Mouse (Mus musculus): ENCODE results near the gene Ripk1. TPM values are rescaled to one million over a fixed set of nuclear protein-coding genes. Genes with fewer than 3 reads are reported as not detected.
A peak's percentile ranks its signal among the peaks of the same experiment; 100 is the strongest.

Gene Ripk1
- polyA plus RNA-seq, 1 experiment from 2014 or later = 20.6 TPM

DNA sequence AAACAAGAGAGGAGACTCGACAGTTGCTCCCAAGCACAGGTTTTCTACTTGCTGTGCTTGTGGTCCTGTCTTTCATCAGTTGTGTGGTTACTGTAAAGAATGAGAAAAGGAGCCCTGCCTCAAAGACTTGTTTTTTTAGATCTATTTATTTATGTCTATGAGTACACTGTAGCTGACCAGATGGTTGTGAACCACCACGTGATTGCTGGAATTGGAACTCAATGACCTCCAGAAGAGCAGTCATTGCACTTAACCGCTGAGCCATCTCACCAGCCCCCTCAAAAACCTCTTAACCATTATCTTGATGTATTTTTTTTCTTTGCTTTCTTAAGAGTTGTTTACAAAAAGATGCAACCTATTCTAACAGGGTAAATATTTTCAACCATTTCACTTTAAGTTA, 33.3 kb downstream of the Ripk1 start:
- no peak for ATAC-seq (ENCODE audit: low FRiP score, low TSS enrichment)
- H3K4me3 ChIP-seq (ENCODE audit: low read length) = no peak overlapping the region
- H3K4me1 ChIP-seq (ENCODE audit: control insufficient read depth, insufficient read depth, low read length) = peaks cover 4% of the 10 kb centered on the region; the same call in 1 of the 2 replicates
- H3K27me3 ChIP-seq (ENCODE audit: control insufficient read depth, insufficient read depth, low read length) = no peaks in the 10 kb centered on the region
- H3K36me3 ChIP-seq (ENCODE audit: control insufficient read depth, insufficient read depth, low read length) = peaks cover 31% of the 10 kb centered on the region
- 82% methylated on average over 3 of the region's 3 CpGs for WGBS
- no peak overlapping the region for H3K9ac ChIP-seq (ENCODE audit: low read depth, low read length)
- no peak overlapping the region for H3K27ac ChIP-seq (ENCODE audit: low read depth, low read length)
- H3K9me3 ChIP-seq (ENCODE audit: control insufficient read depth, low read length) = no peaks in the 10 kb centered on the region
- H3K4me2 ChIP-seq (replicated peaks; ENCODE audit: low read depth, low read length) = no peak overlapping the region

DNA sequence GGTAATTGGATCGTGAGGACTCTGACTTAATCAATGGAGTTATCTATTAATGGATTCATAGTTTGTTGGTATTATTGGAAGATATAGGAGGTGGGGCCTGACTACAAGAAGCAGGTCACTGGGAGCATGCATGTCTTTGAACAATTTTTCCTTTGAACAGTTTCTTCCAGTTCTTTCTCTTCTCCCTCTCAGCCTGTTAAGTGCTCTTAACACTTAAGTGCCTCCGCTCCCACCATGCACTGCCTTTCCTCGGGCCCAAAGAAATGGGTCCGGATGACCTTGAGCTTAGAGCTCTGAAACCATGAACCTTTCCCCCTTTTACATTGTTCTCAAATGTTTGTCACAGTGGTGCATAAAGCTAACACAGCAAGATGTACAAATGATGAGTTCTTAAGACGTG, 34.6 kb downstream of the Ripk1 start:
- H3K9me3 ChIP-seq (ENCODE audit: control insufficient read depth, low read length) = no peaks in the 10 kb centered on the region
- no peak for ATAC-seq (ENCODE audit: low FRiP score, low TSS enrichment)
- peaks cover 21% of the 10 kb centered on the region for H3K36me3 ChIP-seq (ENCODE audit: control insufficient read depth, insufficient read depth, low read length)
- no peak overlapping the region for H3K4me2 ChIP-seq (replicated peaks; ENCODE audit: low read depth, low read length)
- no peak overlapping the region for H3K9ac ChIP-seq (ENCODE audit: low read depth, low read length)
- H3K4me3 ChIP-seq (ENCODE audit: low read length) = no peak overlapping the region
- WGBS = 85% methylated on average over 5 of the region's 5 CpGs
- H3K4me1 ChIP-seq (ENCODE audit: control insufficient read depth, insufficient read depth, low read length) = peaks cover 4% of the 10 kb centered on the region; the same call in 1 of the 2 replicates
- no peaks in the 10 kb centered on the region for H3K27me3 ChIP-seq (ENCODE audit: control insufficient read depth, insufficient read depth, low read length)
- no peak overlapping the region for H3K27ac ChIP-seq (ENCODE audit: low read depth, low read length)

DNA sequence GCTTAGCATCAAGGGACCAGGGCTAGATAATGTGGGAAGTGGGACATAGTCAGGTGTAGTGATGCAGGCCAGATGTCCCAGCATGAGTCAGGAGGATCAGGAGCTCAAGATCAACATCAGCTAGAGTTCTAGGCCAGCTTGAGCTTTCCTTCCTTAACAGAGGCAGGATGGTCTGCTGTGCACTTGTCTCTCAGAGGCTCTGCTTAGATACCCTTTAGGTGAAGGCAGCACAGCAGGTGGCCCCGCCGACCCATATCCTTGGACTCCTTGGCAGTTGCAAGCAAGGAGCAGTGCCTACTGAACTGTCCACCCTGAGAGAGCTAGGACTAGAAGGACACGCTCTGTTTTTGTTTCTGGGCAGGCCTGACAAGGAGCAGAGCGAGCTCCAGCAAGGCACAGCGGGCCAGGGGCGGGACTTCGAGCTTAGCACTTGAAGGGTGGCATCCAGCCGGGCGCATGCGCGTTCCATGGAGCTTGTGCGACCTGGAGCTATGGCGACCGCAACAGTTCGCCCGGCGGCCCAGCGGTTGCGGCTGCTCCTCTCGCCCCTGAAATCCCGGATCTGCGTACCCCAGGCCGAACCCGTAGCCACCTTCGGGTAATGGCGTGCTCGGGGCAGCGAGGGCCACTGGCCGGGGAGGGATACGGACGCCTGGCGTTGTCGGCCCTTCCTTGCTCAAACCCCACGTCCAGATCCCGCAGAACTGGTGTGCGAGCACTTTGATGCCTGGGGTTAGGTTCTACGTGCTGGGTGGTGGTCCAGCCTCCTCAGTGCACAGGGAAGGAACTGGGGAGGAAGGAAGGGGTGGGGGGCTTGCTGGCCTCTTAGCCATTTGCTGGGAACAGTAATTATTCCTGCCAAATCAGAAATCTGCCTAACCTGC, 35.3 kb downstream of the Ripk1 start, which contains the start of gene Bphl:
Bphl (plus strand) TSS at position 426 of the 884 bp plus-strand sequence.
- H3K9me3 ChIP-seq (ENCODE audit: control insufficient read depth, low read length) = no peaks in the 10 kb centered on the region
- 1% methylated on average over 37 of the region's 37 CpGs for WGBS
- H3K27ac ChIP-seq (ENCODE audit: low read depth, low read length) = peak within 1 kb of the TSS; percentile 82
- H3K4me3 ChIP-seq (ENCODE audit: low read length) = peak within 1 kb of the TSS; percentile 74
- no peaks in the 10 kb centered on the region for H3K27me3 ChIP-seq (ENCODE audit: control insufficient read depth, insufficient read depth, low read length)
- peak within 1 kb of the TSS; percentile 74 for H3K4me2 ChIP-seq (replicated peaks; ENCODE audit: low read depth, low read length)
- peak; percentile 87 for ATAC-seq (ENCODE audit: low FRiP score, low TSS enrichment)
- peak within 1 kb of the TSS; percentile 86 for H3K9ac ChIP-seq (ENCODE audit: low read depth, low read length)
- peaks cover 19% of the 10 kb centered on the region for H3K36me3 ChIP-seq (ENCODE audit: control insufficient read depth, insufficient read depth, low read length)
- peaks cover 4% of the 10 kb centered on the region; the same call in 1 of the 2 replicates for H3K4me1 ChIP-seq (ENCODE audit: control insufficient read depth, insufficient read depth, low read length)

DNA sequence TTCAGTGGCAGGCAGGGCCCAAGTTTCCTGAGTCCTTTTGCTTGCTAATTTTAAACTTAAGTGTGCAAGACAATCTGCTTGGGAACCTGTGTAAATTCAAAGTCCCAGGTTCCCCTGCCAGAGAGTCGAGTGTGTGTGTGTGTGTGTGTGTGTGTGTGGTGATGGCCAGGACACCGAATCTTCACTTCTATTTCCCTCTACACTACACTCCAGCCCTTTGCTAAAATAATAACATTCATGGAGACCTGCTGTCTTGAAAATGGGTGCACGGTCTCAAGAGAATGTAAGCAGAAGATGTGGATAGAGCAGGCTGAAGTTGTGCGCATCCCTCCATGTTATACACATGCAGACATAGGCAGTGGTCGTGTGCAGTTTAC, 35.9 kb downstream of the Ripk1 start:
- Histone ChIP-seq H3K27me3 (ENCODE audit: control insufficient read depth, insufficient read depth, low read length) (no peaks in the 10 kb centered on the region), H3K9ac (ENCODE audit: low read depth, low read length) (peak overlapping the region; percentile 86), H3K4me2 (replicated peaks; ENCODE audit: low read depth, low read length) (peak overlapping the region; percentile 74), H3K4me1 (ENCODE audit: control insufficient read depth, insufficient read depth, low read length) (peaks cover 4% of the 10 kb centered on the region; the same call in 1 of the 2 replicates), H3K9me3 (ENCODE audit: control insufficient read depth, low read length) (no peaks in the 10 kb centered on the region), H3K36me3 (ENCODE audit: control insufficient read depth, insufficient read depth, low read length) (peaks cover 14% of the 10 kb centered on the region; the same call in 1 of the 2 replicates), H3K27ac (ENCODE audit: low read depth, low read length) (peak overlapping the region; percentile 82), H3K4me3 (ENCODE audit: low read length) (peak overlapping the region; percentile 74)
- WGBS = 43% methylated on average over 5 of the region's 5 CpGs
- no peak for ATAC-seq (ENCODE audit: low FRiP score, low TSS enrichment)

DNA sequence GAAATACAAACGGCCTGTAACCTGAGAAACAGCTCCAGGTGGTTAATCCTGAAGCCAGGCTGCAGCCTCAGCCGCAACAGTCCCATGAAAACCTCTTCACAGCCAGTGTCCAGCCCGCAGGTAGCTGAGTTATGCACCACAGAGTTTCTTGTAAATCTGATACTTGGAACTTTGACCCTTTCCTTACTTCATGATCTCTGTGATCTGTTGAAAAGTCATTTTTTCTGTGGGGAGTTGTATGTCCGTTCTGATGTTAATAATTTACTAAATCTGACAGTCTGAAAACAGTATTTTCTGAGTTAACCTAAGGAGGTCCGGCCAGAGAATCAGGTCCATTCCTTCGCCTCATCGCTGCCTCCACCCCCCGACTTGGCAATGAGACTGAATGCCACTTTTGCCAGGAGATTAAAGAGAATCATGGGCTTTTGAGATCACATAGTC, 36.8 kb downstream of the Ripk1 start:
- peak; percentile 25; the same call in 1 of the 2 replicates for ATAC-seq (ENCODE audit: low FRiP score, low TSS enrichment)
- H3K27me3 ChIP-seq (ENCODE audit: control insufficient read depth, insufficient read depth, low read length) = no peaks in the 10 kb centered on the region
- peaks cover 4% of the 10 kb centered on the region; the same call in 1 of the 2 replicates for H3K4me1 ChIP-seq (ENCODE audit: control insufficient read depth, insufficient read depth, low read length)
- H3K9ac ChIP-seq (ENCODE audit: low read depth, low read length) = no peak overlapping the region; the same call in 1 of the 2 replicates
- peaks cover 5% of the 10 kb centered on the region; the same call in 1 of the 2 replicates for H3K36me3 ChIP-seq (ENCODE audit: control insufficient read depth, insufficient read depth, low read length)
- H3K9me3 ChIP-seq (ENCODE audit: control insufficient read depth, low read length) = no peaks in the 10 kb centered on the region
- peak overlapping the region; percentile 74 for H3K4me3 ChIP-seq (ENCODE audit: low read length)
- H3K4me2 ChIP-seq (replicated peaks; ENCODE audit: low read depth, low read length) = peak overlapping the region; percentile 74
- 24% methylated on average over 8 of the region's 8 CpGs for WGBS
- H3K27ac ChIP-seq (ENCODE audit: low read depth, low read length) = peak overlapping the region; percentile 2; the same call in 1 of the 2 replicates

DNA sequence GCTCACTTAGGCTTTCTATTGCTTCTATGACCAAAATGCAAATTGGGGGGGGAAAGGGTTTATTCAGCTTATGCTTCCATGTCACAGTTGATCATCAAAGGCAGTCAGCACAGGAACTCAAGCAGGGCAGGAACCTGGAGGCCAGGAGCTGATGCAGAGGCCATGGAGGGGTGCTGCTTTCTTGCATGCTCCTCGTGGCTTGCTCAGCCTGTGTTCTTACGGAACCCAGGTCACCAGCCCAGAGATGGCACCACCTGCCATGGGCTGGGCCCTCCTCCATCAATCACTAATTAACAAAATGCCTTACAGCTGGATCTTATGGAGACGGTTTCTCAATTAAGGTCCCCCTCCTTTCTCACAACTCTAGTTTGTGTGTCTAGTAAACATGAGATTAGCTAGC, 37.9 kb downstream of the Ripk1 start:
- Histone ChIP-seq H3K9ac (ENCODE audit: low read depth, low read length) (no peak overlapping the region), H3K4me3 (ENCODE audit: low read length) (no peak overlapping the region), H3K4me2 (replicated peaks; ENCODE audit: low read depth, low read length) (no peak overlapping the region), H3K4me1 (ENCODE audit: control insufficient read depth, insufficient read depth, low read length) (peaks cover 4% of the 10 kb centered on the region; the same call in 1 of the 2 replicates), H3K27me3 (ENCODE audit: control insufficient read depth, insufficient read depth, low read length) (no peaks in the 10 kb centered on the region), H3K9me3 (ENCODE audit: control insufficient read depth, low read length) (no peaks in the 10 kb centered on the region), H3K27ac (ENCODE audit: low read depth, low read length) (no peak overlapping the region), H3K36me3 (ENCODE audit: control insufficient read depth, insufficient read depth, low read length) (no peaks in the 10 kb centered on the region)
- ATAC-seq (ENCODE audit: low FRiP score, low TSS enrichment) = no peak
- WGBS = 90% methylated on average over 3 of the region's 3 CpGs

DNA sequence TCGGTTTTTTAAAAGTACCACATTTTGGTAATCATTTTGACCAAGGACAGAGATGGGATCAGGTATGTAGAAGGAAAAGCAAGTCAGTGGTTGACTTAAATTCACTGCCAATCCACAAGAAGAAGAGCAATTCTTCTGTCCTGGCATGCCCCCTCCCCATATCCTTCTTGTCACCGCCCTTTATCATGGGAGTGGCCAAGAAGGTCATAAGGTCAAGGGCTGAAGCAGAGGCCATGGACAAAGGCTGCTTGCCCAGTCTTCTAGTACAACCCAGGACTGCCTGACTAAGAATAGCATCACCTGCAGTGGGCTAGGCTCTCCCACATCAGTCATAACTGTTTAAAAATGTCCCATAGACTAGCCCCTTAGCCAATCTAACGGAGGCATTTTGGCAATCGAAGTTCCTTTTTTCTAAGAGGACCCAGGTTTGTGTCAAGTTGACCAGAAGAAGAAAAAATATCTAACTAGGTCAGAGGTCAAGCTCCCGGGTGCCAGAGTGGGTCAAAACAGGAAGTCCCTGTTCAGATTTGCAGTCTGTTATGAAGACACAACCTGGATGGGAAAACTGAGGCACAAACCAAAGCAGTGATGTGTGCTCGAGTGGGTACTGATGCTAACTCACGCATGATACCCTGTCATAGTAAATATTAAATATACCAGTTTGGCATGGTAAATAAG, 41.7 kb downstream of the Ripk1 start:
- Histone ChIP-seq H3K4me3 (ENCODE audit: low read length) (no peak overlapping the region), H3K9ac (ENCODE audit: low read depth, low read length) (no peak overlapping the region), H3K4me1 (ENCODE audit: control insufficient read depth, insufficient read depth, low read length) (no peaks in the 10 kb centered on the region), H3K27ac (ENCODE audit: low read depth, low read length) (no peak overlapping the region), H3K4me2 (replicated peaks; ENCODE audit: low read depth, low read length) (no peak overlapping the region), H3K36me3 (ENCODE audit: control insufficient read depth, insufficient read depth, low read length) (no peaks in the 10 kb centered on the region; the same call in 1 of the 2 replicates), H3K9me3 (ENCODE audit: control insufficient read depth, low read length) (no peaks in the 10 kb centered on the region), H3K27me3 (ENCODE audit: control insufficient read depth, insufficient read depth, low read length) (no peaks in the 10 kb centered on the region)
- 75% methylated on average over 7 of the region's 7 CpGs for WGBS
- ATAC-seq (ENCODE audit: low FRiP score, low TSS enrichment) = no peak

DNA sequence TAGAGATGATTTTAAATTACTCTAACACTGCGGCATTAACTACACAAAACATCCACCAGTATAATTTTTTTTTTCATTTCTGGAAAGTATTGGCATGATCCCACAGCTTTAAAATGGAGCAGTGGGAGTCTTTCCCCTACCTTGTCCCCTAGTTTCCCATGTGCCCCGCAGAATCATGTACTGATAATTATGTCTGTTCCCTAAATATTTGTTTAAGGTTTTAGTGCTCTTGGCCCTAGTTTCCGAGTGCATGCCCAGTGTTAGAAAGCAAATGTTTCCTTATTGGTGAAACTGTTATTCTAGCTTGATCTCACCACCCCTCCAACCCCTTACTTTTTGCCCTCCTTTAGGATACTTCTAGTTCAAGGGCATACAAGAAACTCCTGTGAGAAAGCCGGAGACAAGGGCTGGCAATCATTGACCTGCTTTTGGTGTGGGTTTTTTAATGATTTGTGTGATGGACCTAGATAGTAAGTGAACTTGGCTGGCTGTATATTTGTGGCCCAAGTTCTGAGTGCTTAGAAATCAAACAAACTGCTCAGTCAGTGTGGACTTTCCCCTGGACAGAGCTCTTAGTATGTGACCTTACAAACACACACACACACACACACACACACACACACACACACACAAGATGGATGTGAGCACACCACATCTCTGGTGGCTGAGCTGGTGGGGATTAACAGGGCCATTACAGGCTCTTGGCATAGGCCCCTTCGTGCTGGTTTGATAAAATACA, 43.5 kb downstream of the Ripk1 start:
- 60% methylated on average over 5 of the region's 5 CpGs for WGBS
- H3K36me3 ChIP-seq (ENCODE audit: control insufficient read depth, insufficient read depth, low read length) = peaks cover 4% of the 10 kb centered on the region; the same call in 1 of the 2 replicates
- no peak overlapping the region for H3K27ac ChIP-seq (ENCODE audit: low read depth, low read length)
- peak; percentile 37; the same call in 1 of the 2 replicates for ATAC-seq (ENCODE audit: low FRiP score, low TSS enrichment)
- H3K9me3 ChIP-seq (ENCODE audit: control insufficient read depth, low read length) = no peaks in the 10 kb centered on the region
- H3K27me3 ChIP-seq (ENCODE audit: control insufficient read depth, insufficient read depth, low read length) = no peaks in the 10 kb centered on the region
- no peaks in the 10 kb centered on the region for H3K4me1 ChIP-seq (ENCODE audit: control insufficient read depth, insufficient read depth, low read length)
- H3K4me2 ChIP-seq (replicated peaks; ENCODE audit: low read depth, low read length) = no peak overlapping the region
- no peak overlapping the region for H3K9ac ChIP-seq (ENCODE audit: low read depth, low read length)
- no peak overlapping the region for H3K4me3 ChIP-seq (ENCODE audit: low read length)

All from kidney, embryonic 14.5 days (tissue).